9 mouse cellular contexts compared by ENCODE assay signal in genomic region chr1:179502565-179502964, GRCm38 (mm10). TPM values are rescaled to one million over a fixed set of nuclear protein-coding genes. Genes with fewer than 3 reads are reported as not detected.
A peak's percentile ranks its signal among the peaks of the same experiment; 100 is the strongest.
DNase-seq lines count a peak whose midpoint lies in the region; ATAC-seq and TF ChIP-seq lines count a peak whose summit lies in the region.
"Had no signal": no experiment of that assay in that cellular context is flagged by ENCODE, and none has a peak within 500 bp of the region (broad histone marks: within the 10 kb centered on the region; RNA-seq: fewer than 3 reads in every experiment).

No protein-coding gene starts in this region.

- no peak for ATAC-seq in heart, embryonic 12.5 days (ENCODE audit: insufficient number of reproducible peaks, low FRiP score)

- H3K4me2 ChIP-seq in heart, embryonic 12.5 days: no peak overlapping the region

- no peak for TF ChIP-seq EP300 in heart, adult 2 months (IDR thresholded peaks at IDR 0.05; ENCODE audit: insufficient read depth, low read depth, low read length)

- no peak overlapping the region for H3K4me3 ChIP-seq in heart, adult 2 months
- no peak overlapping the region for H3K4me3 ChIP-seq in heart, embryonic 12.5 days
- no peak overlapping the region for H3K4me3 ChIP-seq in testis, adult 2 months (ENCODE audit: control insufficient read depth, low read depth, low read length)
- H3K4me3 ChIP-seq: forebrain, embryonic 10.5 days had no signal

- no peaks in the 10 kb centered on the region for H3K4me1 ChIP-seq in heart, adult 2 months (ENCODE audit: control insufficient read depth, insufficient read depth, low read length)
- peaks cover 4% of the 10 kb centered on the region; the same call in 1 of the 2 replicates for H3K4me1 ChIP-seq in heart, embryonic 12.5 days (replicated peaks)
- no peaks in the 10 kb centered on the region; the same call in 1 of the 2 replicates for H3K4me1 ChIP-seq in testis, adult 2 months (ENCODE audit: control insufficient read depth, insufficient read depth, low read length)
- H3K4me1 ChIP-seq: forebrain, embryonic 10.5 days had no signal

- no peak overlapping the region for H3K27ac ChIP-seq in heart, adult 2 months
- H3K27ac ChIP-seq in heart, embryonic 12.5 days (ENCODE audit: poor library complexity, severe bottlenecking): no peak overlapping the region
- no peak overlapping the region for H3K27ac ChIP-seq in testis, adult 2 months (ENCODE audit: control insufficient read depth, insufficient read depth, low read depth, low read length)
- H3K27ac ChIP-seq: forebrain, embryonic 10.5 days had no signal

- H3K79me2 ChIP-seq in heart, adult 2 months (replicated peaks; ENCODE audit: control insufficient read depth, insufficient read depth, low read length): no peaks in the 10 kb centered on the region

- TF ChIP-seq CTCF in heart, adult 2 months (IDR thresholded peaks at IDR 0.05): peak; percentile 89
- TF ChIP-seq CTCF in testis, adult 2 months (IDR thresholded peaks at IDR 0.05; ENCODE audit: control insufficient read depth, insufficient read depth, insufficient replicate concordance, low read depth, low read length): 0 out of 2 replicates have a peak, but pooled peaks have one; percentile 5

- intact Hi-C loops in heart, adult 2 months (cut with DNase I): loop anchor here (5.0 kb wide), 1 partner anchor 230 kb away; no protein-coding TSS in a partner anchor

- H3K36me3 ChIP-seq in heart, adult 2 months (ENCODE audit: control insufficient read depth, insufficient read depth, low read length): no peaks in the 10 kb centered on the region
- no peaks in the 10 kb centered on the region for H3K36me3 ChIP-seq in heart, embryonic 12.5 days
- no peaks in the 10 kb centered on the region for H3K36me3 ChIP-seq in testis, adult 2 months (ENCODE audit: control insufficient read depth, insufficient read depth, low read length)
- no peaks in the 10 kb centered on the region for H3K36me3 ChIP-seq in splenic B cell, adult 2 months (ENCODE audit: control insufficient read depth, insufficient read depth, low read length, poor library complexity, severe bottlenecking)
- H3K36me3 ChIP-seq: forebrain, embryonic 10.5 days had no signal

- no peaks in the 10 kb centered on the region for H3K27me3 ChIP-seq in heart, adult 2 months (ENCODE audit: control insufficient read depth, insufficient read depth, low read length)
- no peaks in the 10 kb centered on the region for H3K27me3 ChIP-seq in heart, embryonic 12.5 days (replicated peaks)
- H3K27me3 ChIP-seq in testis, adult 2 months (ENCODE audit: control insufficient read depth, insufficient read depth, low read length): no peaks in the 10 kb centered on the region
- no peaks in the 10 kb centered on the region for H3K27me3 ChIP-seq in splenic B cell, adult 2 months (ENCODE audit: control insufficient read depth, insufficient read depth, low read length, poor library complexity, severe bottlenecking)

- TF ChIP-seq POLR2A in heart, adult 2 months (IDR thresholded peaks at IDR 0.05; ENCODE audit: insufficient read depth, low read depth, low read length): no peak
- TF ChIP-seq POLR2A in testis, adult 2 months (IDR thresholded peaks at IDR 0.05; ENCODE audit: control insufficient read depth, low read depth, low read length): no peak

- no peak for DNase-seq in heart, adult 2 months
- DNase-seq in testis, postnatal 14 days (ENCODE audit: low spot score): no peak
- peak; percentile 30 for DNase-seq in c-Kit-negative CD71-positive TER-119-positive erythroid progenitor cells, embryonic 14.5 days (ENCODE audit: low read depth, low spot score)
- peak; percentile 53 for DNase-seq in splenic B cell, adult 2 months (ENCODE audit: low read depth, low spot score)
- DNase-seq in heart, adult 11 months: no peak
- no peak for DNase-seq in left cerebral cortex, adult 9 months (ENCODE audit: low spot score in 2 of 2)

- no peak overlapping the region for H3K9ac ChIP-seq in heart, adult 2 months (ENCODE audit: low read depth, low read length)
- no peak overlapping the region for H3K9ac ChIP-seq in heart, embryonic 12.5 days

- 8% methylated on average over 3 of the region's 3 CpGs for WGBS in heart, adult 2 months
- 10% methylated on average over 3 of the region's 3 CpGs for WGBS in heart, embryonic 12.5 days

- no peaks in the 10 kb centered on the region for H3K9me3 ChIP-seq in heart, embryonic 12.5 days (replicated peaks)
- H3K9me3 ChIP-seq: forebrain, embryonic 10.5 days had no signal

RNA-seq across cellular contexts. Expression of gene Smyd3, which starts 15.3 kb away (rescaled TPM):
- 1 to 10 TPM; 7.6 to 8.1 TPM for total RNA-seq in heart, adult 2 months (2021)
- 2.7 and 4.2 TPM in 2 replicates for polyA plus RNA-seq in heart, adult 2 months (2012; rRNA removed)
- 11.5 and 12.2 TPM in 2 replicates for polyA plus RNA-seq in heart, embryonic 12.5 days (2016; fragmentation: Nextera tagmentation; extraction: Ambion mirVana)
- polyA plus RNA-seq in testis, adult 2 months (2012; rRNA removed): 2.0 and 2.4 TPM in 2 replicates

RNA-seq across cellular contexts. Expression of gene Tfb2m, which starts 43.5 kb away (rescaled TPM):
- 10 to 100 TPM; 51.3 to 58.3 TPM for total RNA-seq in heart, adult 2 months (2021)
- polyA plus RNA-seq in heart, adult 2 months (2012; rRNA removed): 19.2 and 33.6 TPM in 2 replicates
- polyA plus RNA-seq in heart, embryonic 12.5 days (2016; fragmentation: Nextera tagmentation; extraction: Ambion mirVana): 25.6 and 26.1 TPM in 2 replicates
- 4.9 and 6.7 TPM in 2 replicates for polyA plus RNA-seq in testis, adult 2 months (2012; rRNA removed)

RNA-seq across cellular contexts. Expression of gene Cnst, which starts 43.6 kb away (rescaled TPM):
- total RNA-seq in heart, adult 2 months (2021): 10 to 100 TPM; 46.7 to 48.8 TPM
- 23.4 and 45.9 TPM in 2 replicates for polyA plus RNA-seq in heart, adult 2 months (2012; rRNA removed)
- 20.5 and 22.2 TPM in 2 replicates for polyA plus RNA-seq in heart, embryonic 12.5 days (2016; fragmentation: Nextera tagmentation; extraction: Ambion mirVana)
- polyA plus RNA-seq in testis, adult 2 months (2012; rRNA removed): 10.3 and 11.0 TPM in 2 replicates

Comparison
In these comparisons a context has a peak if more than half of its experiments do, and no peak if none do; other contexts are left out.
1. DNase-seq: peak in c-Kit-negative CD71-positive TER-119-positive erythroid progenitor cells, embryonic 14.5 days (single experiment) and splenic B cell, adult 2 months (single experiment); none in heart, adult 2 months (0 of 2), testis, postnatal 14 days (single experiment), heart, adult 11 months (single experiment) and left cerebral cortex, adult 9 months (0 of 2).